ENCODE assay signal across 8 mouse cellular contexts in genomic region chr16:5203200-5203599, GRCm38 (mm10). TPM values are rescaled to one million over a fixed set of nuclear protein-coding genes. Genes with fewer than 3 reads are reported as not detected.
DNase-seq lines count a peak whose midpoint lies in the region; ATAC-seq and TF ChIP-seq lines count a peak whose summit lies in the region.

No protein-coding gene starts in this region.

- H3K4me3 ChIP-seq in heart, embryonic 10.5 days: peak overlapping the region; percentile 84
- peak overlapping the region; percentile 71 for H3K4me3 ChIP-seq in forebrain, embryonic 15.5 days
- peak overlapping the region; percentile 96 for H3K4me3 ChIP-seq in kidney, embryonic 15.5 days (replicated peaks)
- peak overlapping the region; percentile 99 for H3K4me3 ChIP-seq in megakaryocyte, embryonic 14.5 days (replicated peaks)
- peak overlapping the region; percentile 82 for H3K4me3 ChIP-seq in stomach, postnatal 0 days (ENCODE audit: low read depth, low read length)

- TF ChIP-seq CTCF in stomach, postnatal 0 days (IDR thresholded peaks at IDR 0.05; ENCODE audit: low read depth): no peak

- H3K4me1 ChIP-seq in heart, embryonic 10.5 days: peaks cover 16% of the 10 kb centered on the region; the same call in 1 of the 2 replicates
- H3K4me1 ChIP-seq in forebrain, embryonic 15.5 days: peaks cover 17% of the 10 kb centered on the region
- H3K4me1 ChIP-seq in kidney, embryonic 15.5 days: peaks cover 15% of the 10 kb centered on the region
- peaks cover 40% of the 10 kb centered on the region for H3K4me1 ChIP-seq in megakaryocyte, embryonic 14.5 days
- H3K4me1 ChIP-seq in stomach, postnatal 0 days (replicated peaks; ENCODE audit: control insufficient read depth, insufficient read depth): peaks cover 5% of the 10 kb centered on the region

- peak overlapping the region; percentile 96 for H3K4me2 ChIP-seq in forebrain, embryonic 15.5 days (replicated peaks)
- H3K4me2 ChIP-seq in kidney, embryonic 15.5 days: peak overlapping the region; percentile 89
- peak overlapping the region; percentile 99 for H3K4me2 ChIP-seq in stomach, postnatal 0 days (replicated peaks; ENCODE audit: low read depth)

- intact Hi-C loops in heart, postnatal 25 days (cut with DNase I): loop anchor here (2.0 to 5.0 kb wide), 2 partner anchors 52 to 269 kb away; partner anchors contain the start of gene Eef2kmt

- H3K27ac ChIP-seq in heart, embryonic 10.5 days: peak overlapping the region; percentile 82
- H3K27ac ChIP-seq in forebrain, embryonic 15.5 days (replicated peaks): 0 out of 2 replicates have a peak overlapping the region, but pooled peaks have one; percentile 33
- no peak overlapping the region for H3K27ac ChIP-seq in kidney, embryonic 15.5 days
- peak overlapping the region; percentile 30; the same call in 1 of the 2 replicates for H3K27ac ChIP-seq in stomach, postnatal 0 days (replicated peaks)

- 1% methylated on average over 36 of the region's 36 CpGs for WGBS in heart, embryonic 10.5 days
- WGBS in forebrain, embryonic 15.5 days: 2% methylated on average over 36 of the region's 36 CpGs
- under 1% methylated on average over 36 of the region's 36 CpGs for WGBS in kidney, embryonic 15.5 days
- WGBS in stomach, postnatal 0 days: under 1% methylated on average over 36 of the region's 36 CpGs

- H3K9ac ChIP-seq in forebrain, embryonic 15.5 days (replicated peaks): peak overlapping the region; percentile 54
- peak overlapping the region; percentile 60 for H3K9ac ChIP-seq in kidney, embryonic 15.5 days
- H3K9ac ChIP-seq in stomach, postnatal 0 days (ENCODE audit: low read length): peak overlapping the region; percentile 66

- ATAC-seq in forebrain, embryonic 15.5 days (replicated peaks): peak; percentile 53
- ATAC-seq in kidney, embryonic 15.5 days (replicated peaks; ENCODE audit: low FRiP score): peak; percentile 47
- peak; percentile 27 for ATAC-seq in stomach, postnatal 0 days (ENCODE audit: low FRiP score, low TSS enrichment)

- no peaks in the 10 kb centered on the region for H3K9me3 ChIP-seq in heart, embryonic 10.5 days
- no peaks in the 10 kb centered on the region for H3K9me3 ChIP-seq in forebrain, embryonic 15.5 days
- H3K9me3 ChIP-seq in kidney, embryonic 15.5 days (replicated peaks): no peaks in the 10 kb centered on the region
- no peaks in the 10 kb centered on the region for H3K9me3 ChIP-seq in megakaryocyte, embryonic 14.5 days
- no peaks in the 10 kb centered on the region for H3K9me3 ChIP-seq in stomach, postnatal 0 days (ENCODE audit: control insufficient read depth, low read length)

- TF ChIP-seq EP300 in stomach, postnatal 0 days (optimal IDR thresholded peaks at IDR 0.05): no peak

- no peaks in the 10 kb centered on the region for H3K27me3 ChIP-seq in heart, embryonic 10.5 days (ENCODE audit: insufficient read depth, poor library complexity, severe bottlenecking)
- H3K27me3 ChIP-seq in forebrain, embryonic 15.5 days: peaks cover 3% of the 10 kb centered on the region; the same call in 1 of the 2 replicates
- no peaks in the 10 kb centered on the region for H3K27me3 ChIP-seq in kidney, embryonic 15.5 days
- no peaks in the 10 kb centered on the region for H3K27me3 ChIP-seq in megakaryocyte, embryonic 14.5 days (replicated peaks)
- H3K27me3 ChIP-seq in stomach, postnatal 0 days (ENCODE audit: control insufficient read depth, insufficient read depth, low read length): no peaks in the 10 kb centered on the region

- H3K36me3 ChIP-seq in heart, embryonic 10.5 days: peaks cover 14% of the 10 kb centered on the region
- no peaks in the 10 kb centered on the region for H3K36me3 ChIP-seq in forebrain, embryonic 15.5 days
- peaks cover 22% of the 10 kb centered on the region for H3K36me3 ChIP-seq in kidney, embryonic 15.5 days
- H3K36me3 ChIP-seq in megakaryocyte, embryonic 14.5 days (replicated peaks; ENCODE audit: low read length): peaks cover 38% of the 10 kb centered on the region
- peaks cover 2% of the 10 kb centered on the region; the same call in 1 of the 2 replicates for H3K36me3 ChIP-seq in stomach, postnatal 0 days (ENCODE audit: control insufficient read depth, insufficient read depth, low read length)

- DNase-seq in heart, embryonic 10.5 days (ENCODE audit: low spot score): no peak
- no peak for DNase-seq in heart, postnatal 25 days (ENCODE audit: low spot score)
- peak; percentile 4 for DNase-seq in MEL-GATA-1-ER (ENCODE audit: extremely low read depth, low read depth)
- DNase-seq in stomach, postnatal 0 days (ENCODE audit: low spot score): no peak
- DNase-seq in ovary, postnatal 10 days (ENCODE audit: low spot score): no peak

RNA-seq across cellular contexts. Expression of gene Nagpa, which starts 0.6 kb away (rescaled TPM):
- polyA plus RNA-seq in heart, embryonic 10.5 days (2016; fragmentation: Nextera tagmentation; extraction: Ambion mirVana): 18.0 and 18.7 TPM in 2 replicates
- total RNA-seq in heart, postnatal 25 days (2021): 10 to 100 TPM; 11.7 to 15.4 TPM
- polyA plus RNA-seq in forebrain, embryonic 15.5 days (2015; fragmentation: Nextera tagmentation; extraction: Ambion mirVana): 11.6 and 12.8 TPM in 2 replicates
- 19.4 and 21.2 TPM in 2 replicates for polyA plus RNA-seq in kidney, embryonic 15.5 days (2015; fragmentation: Nextera tagmentation; extraction: Ambion mirVana)
- 23.9 and 25.4 TPM in 2 replicates for polyA plus RNA-seq in megakaryocyte, embryonic 14.5 days (2012; ENCODE audit: insufficient read depth, low replicate concordance)
- 11.2 and 13.0 TPM in 2 replicates for polyA plus RNA-seq in stomach, postnatal 0 days (2015; fragmentation: Nextera tagmentation; extraction: Ambion mirVana)

RNA-seq across cellular contexts. Expression of gene AU021092, which starts 18.9 kb away (rescaled TPM):
- 0.99 and 1.2 TPM in 2 replicates for polyA plus RNA-seq in heart, embryonic 10.5 days (2016; fragmentation: Nextera tagmentation; extraction: Ambion mirVana)
- 10 to 100 TPM; 19.3 to 22.8 TPM for total RNA-seq in heart, postnatal 25 days (2021)
- 12.5 and 13.7 TPM in 2 replicates for polyA plus RNA-seq in forebrain, embryonic 15.5 days (2015; fragmentation: Nextera tagmentation; extraction: Ambion mirVana)
- polyA plus RNA-seq in kidney, embryonic 15.5 days (2015; fragmentation: Nextera tagmentation; extraction: Ambion mirVana): 5.1 and 5.8 TPM in 2 replicates
- not detected in 2 replicates for polyA plus RNA-seq in megakaryocyte, embryonic 14.5 days (2012; ENCODE audit: insufficient read depth, low replicate concordance)
- polyA plus RNA-seq in stomach, postnatal 0 days (2015; fragmentation: Nextera tagmentation; extraction: Ambion mirVana): 11.8 and 13.1 TPM in 2 replicates

RNA-seq across cellular contexts. Expression of gene Alg1, which starts 30.2 kb away (rescaled TPM):
- polyA plus RNA-seq in heart, embryonic 10.5 days (2016; fragmentation: Nextera tagmentation; extraction: Ambion mirVana): 27.6 and 27.7 TPM in 2 replicates
- total RNA-seq in heart, postnatal 25 days (2021): 10 to 100 TPM; 12.1 to 12.3 TPM
- 34.8 and 37.2 TPM in 2 replicates for polyA plus RNA-seq in forebrain, embryonic 15.5 days (2015; fragmentation: Nextera tagmentation; extraction: Ambion mirVana)
- 32.8 and 35.8 TPM in 2 replicates for polyA plus RNA-seq in kidney, embryonic 15.5 days (2015; fragmentation: Nextera tagmentation; extraction: Ambion mirVana)
- 9.6 and 10.8 TPM in 2 replicates for polyA plus RNA-seq in megakaryocyte, embryonic 14.5 days (2012; ENCODE audit: insufficient read depth, low replicate concordance)
- 23.0 and 23.4 TPM in 2 replicates for polyA plus RNA-seq in stomach, postnatal 0 days (2015; fragmentation: Nextera tagmentation; extraction: Ambion mirVana)

RNA-seq across cellular contexts. Expression of gene Eef2kmt, which starts 52.6 kb away (rescaled TPM):
- polyA plus RNA-seq in heart, embryonic 10.5 days (2016; fragmentation: Nextera tagmentation; extraction: Ambion mirVana): 23.3 and 24.8 TPM in 2 replicates
- 1 to 10 TPM; 8.7 to 9.7 TPM for total RNA-seq in heart, postnatal 25 days (2021)
- polyA plus RNA-seq in forebrain, embryonic 15.5 days (2015; fragmentation: Nextera tagmentation; extraction: Ambion mirVana): 8.2 and 9.7 TPM in 2 replicates
- 26.4 and 31.9 TPM in 2 replicates for polyA plus RNA-seq in kidney, embryonic 15.5 days (2015; fragmentation: Nextera tagmentation; extraction: Ambion mirVana)
- polyA plus RNA-seq in megakaryocyte, embryonic 14.5 days (2012; ENCODE audit: insufficient read depth, low replicate concordance): 2.5 TPM in 1 of 2 replicates, not detected in the other
- polyA plus RNA-seq in stomach, postnatal 0 days (2015; fragmentation: Nextera tagmentation; extraction: Ambion mirVana): 28.5 and 29.1 TPM in 2 replicates

RNA-seq across cellular contexts. Expression of gene Sec14l5, which starts 56.3 kb away (rescaled TPM):
- polyA plus RNA-seq in heart, embryonic 10.5 days (2016; fragmentation: Nextera tagmentation; extraction: Ambion mirVana): not detected in 2 replicates
- total RNA-seq in heart, postnatal 25 days (2021): under 1 TPM; 0.70 to 0.86 TPM
- 0.06 and 0.11 TPM in 2 replicates for polyA plus RNA-seq in forebrain, embryonic 15.5 days (2015; fragmentation: Nextera tagmentation; extraction: Ambion mirVana)
- polyA plus RNA-seq in kidney, embryonic 15.5 days (2015; fragmentation: Nextera tagmentation; extraction: Ambion mirVana): 0.06 and 0.09 TPM in 2 replicates
- polyA plus RNA-seq in megakaryocyte, embryonic 14.5 days (2012; ENCODE audit: insufficient read depth, low replicate concordance): 0.71 TPM in 1 of 2 replicates, not detected in the other
- polyA plus RNA-seq in stomach, postnatal 0 days (2015; fragmentation: Nextera tagmentation; extraction: Ambion mirVana): 0.04 TPM in 2 replicates
